Mouse (Mus musculus) midbrain, embryonic 10.5 days (tissue): ENCODE measurements around the gene Iqgap2. TPM values are rescaled to one million over a fixed set of nuclear protein-coding genes. Genes with fewer than 3 reads are reported as not detected.
A peak's percentile ranks its signal among the peaks of the same experiment; 100 is the strongest.

Source experiments
- DNase-seq: peaks from one replicate; pipeline ENCODE4 v3.0.0-alpha.2; 2017; ENCODE audit warnings: low spot score
- H3K27ac ChIP-seq: fragments of 300-500 bp; sonication (generic); replicated peaks from 2 replicates; pipeline ENCODE4 v1.5.1; 2016; ENCODE audit warnings: mild to moderate bottlenecking
- H3K27me3 ChIP-seq: fragments of 300-500 bp; sonication (generic); 2 replicates; pipeline ENCODE4 v1.6.1; 2016; ENCODE audit warnings: low read depth, mild to moderate bottlenecking; ENCODE audit not compliant: poor library complexity, severe bottlenecking
- H3K36me3 ChIP-seq: fragments of 300-500 bp; sonication (generic); 2 replicates; pipeline ENCODE4 v1.6.1; 2016; ENCODE audit warnings: mild to moderate bottlenecking, moderate library complexity
- H3K4me1 ChIP-seq: fragments of 300-500 bp; sonication (generic); 2 replicates; pipeline ENCODE4 v1.6.1; 2016
- H3K4me3 ChIP-seq: fragments of 300-500 bp; sonication (generic); 2 replicates; pipeline ENCODE4 v1.5.1; 2016; ENCODE audit warnings: mild to moderate bottlenecking, moderate library complexity
- H3K9me3 ChIP-seq: fragments of 300-500 bp; sonication (generic); replicated peaks from 2 replicates; pipeline ENCODE4 v1.6.1; 2016; ENCODE audit warnings: mild to moderate bottlenecking
- WGBS: fragments of 180-500 bp; shearing (Covaris S2); methylation state at CpG from one replicate; pipeline ENCODE4 v1.1.7; 2016; 5-methylcytosine and 5-hydroxymethylcytosine counted together
- polyA plus RNA-seq: library from polyadenylated mRNA; unstranded; fragments of >200 nt; fragmentation: Nextera tagmentation; extraction: Ambion mirVana; gene quantifications from 2 replicates; pipeline ENCODE4 v1.2.1, GENCODE M21; 2016

The Iqgap2 gene
- polyA plus RNA-seq, 1 experiment from 2014 or later, result 13.9 TPM

DNA sequence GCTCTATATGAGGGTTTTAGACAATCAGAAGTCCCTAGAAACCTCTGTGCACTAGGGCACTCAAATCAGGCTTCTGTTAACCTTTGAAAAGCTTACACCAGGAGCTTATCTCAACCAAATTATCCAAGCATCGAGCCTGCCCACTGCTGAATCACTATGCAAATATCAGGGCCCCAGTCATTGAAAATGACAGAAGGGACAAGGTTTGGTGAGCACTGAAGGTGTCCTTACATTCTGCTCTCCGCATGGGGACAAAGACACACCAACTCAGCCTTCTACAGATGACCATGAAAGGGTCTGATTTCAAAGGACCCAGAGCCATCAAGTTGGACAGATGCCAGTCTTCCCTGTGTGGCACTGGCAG lies 108.8 kb downstream of the Iqgap2 start:
- Histone ChIP-seq H3K4me3 (no peak overlapping the region), H3K4me1 (peaks cover 39% of the 10 kb centered on the region), H3K27ac (peak overlapping the region; percentile 38; the same call in 1 of the 2 replicates), H3K27me3 (no peaks in the 10 kb centered on the region), H3K9me3 (no peaks in the 10 kb centered on the region), H3K36me3 (no peaks in the 10 kb centered on the region)
- 36% methylated on average over 2 of the region's 2 CpGs for WGBS
- DNase-seq, result no peak

DNA sequence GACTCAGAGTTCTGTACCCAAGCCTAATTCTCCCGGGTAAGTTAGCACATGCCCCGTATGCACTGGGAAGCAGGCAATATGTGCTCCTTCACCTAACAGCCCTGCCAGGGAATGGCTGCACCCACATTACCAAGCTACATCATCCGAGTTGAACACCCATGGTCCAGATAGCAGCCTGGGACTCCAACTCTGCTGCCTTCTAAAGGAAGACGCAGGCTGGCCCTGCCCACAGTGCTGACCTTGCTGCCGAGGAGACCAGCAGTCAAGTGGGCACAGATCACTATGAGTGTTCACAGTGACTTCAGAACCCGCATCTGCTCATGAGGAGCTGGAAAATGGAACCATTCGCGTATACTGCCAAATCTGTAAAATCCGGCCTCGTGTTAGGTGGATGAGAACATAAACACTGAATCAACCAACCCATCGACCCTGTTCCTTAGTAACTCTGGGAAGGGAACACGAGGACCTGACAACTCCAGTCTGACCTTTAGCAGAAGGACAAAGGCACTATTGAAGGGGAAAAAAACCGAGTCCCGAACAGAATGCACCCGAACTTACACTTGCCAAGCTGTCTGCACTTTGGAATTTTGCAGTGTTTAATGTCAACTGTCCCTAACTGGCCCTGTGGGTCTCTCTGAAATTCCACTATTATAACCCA lies 109.3 kb downstream of the Iqgap2 start:
- Histone ChIP-seq H3K27me3 (no peaks in the 10 kb centered on the region), H3K36me3 (no peaks in the 10 kb centered on the region), H3K27ac (peak overlapping the region; percentile 59), H3K4me3 (no peak overlapping the region), H3K9me3 (no peaks in the 10 kb centered on the region), H3K4me1 (peaks cover 41% of the 10 kb centered on the region)
- DNase-seq, result no peak
- WGBS, result 72% methylated on average over 15 of the region's 15 CpGs

DNA sequence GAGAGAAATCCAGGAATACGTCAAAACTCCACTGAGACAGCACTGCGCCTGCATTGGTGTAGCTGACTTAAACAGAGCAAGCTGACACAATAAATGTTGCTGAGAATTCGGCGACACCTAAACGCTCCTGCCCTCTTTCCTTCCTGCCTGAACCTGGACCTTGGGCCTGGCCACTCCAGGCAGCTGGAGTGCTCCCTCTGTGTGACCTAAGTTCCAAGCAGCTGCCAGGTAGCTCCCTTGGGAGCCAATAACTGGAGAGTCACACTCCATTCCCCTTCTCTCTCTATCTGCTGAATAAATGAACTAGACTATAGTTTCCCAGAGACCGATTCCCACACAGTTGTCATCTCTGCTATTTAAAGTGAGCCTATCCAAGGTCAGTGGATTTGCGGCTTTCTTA lies 111.7 kb downstream of the Iqgap2 start:
- Histone ChIP-seq H3K27me3 (no peaks in the 10 kb centered on the region), H3K4me1 (peaks cover 57% of the 10 kb centered on the region), H3K36me3 (no peaks in the 10 kb centered on the region), H3K27ac (no peak overlapping the region), H3K4me3 (no peak overlapping the region), H3K9me3 (no peaks in the 10 kb centered on the region)
- 85% methylated on average over 7 of the region's 7 CpGs for WGBS
- no peak for DNase-seq

DNA sequence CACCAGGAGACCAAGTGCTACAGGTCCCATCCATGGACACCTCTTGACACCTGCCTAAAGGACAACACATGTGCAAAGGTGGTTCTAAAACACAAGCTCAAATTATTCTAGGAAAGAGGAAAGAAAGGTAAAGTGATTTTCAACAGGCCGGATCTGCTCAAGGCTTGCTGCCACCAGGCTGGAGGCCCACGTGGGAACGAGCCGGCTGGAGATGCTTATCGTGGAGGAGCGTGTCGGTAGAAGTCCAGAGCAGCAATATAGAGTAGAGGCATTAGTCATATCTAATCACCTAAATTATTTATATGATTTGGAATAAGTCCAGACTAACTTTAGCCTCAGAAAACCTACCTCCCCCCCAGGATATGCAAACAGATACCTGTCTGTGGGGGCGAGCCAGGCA lies 112.5 kb downstream of the Iqgap2 start:
- no peak for DNase-seq
- WGBS, result 88% methylated on average over 8 of the region's 8 CpGs
- no peak overlapping the region for H3K27ac ChIP-seq
- no peaks in the 10 kb centered on the region for H3K36me3 ChIP-seq
- H3K4me3 ChIP-seq, result no peak overlapping the region
- H3K9me3 ChIP-seq, result no peaks in the 10 kb centered on the region
- no peaks in the 10 kb centered on the region for H3K27me3 ChIP-seq
- H3K4me1 ChIP-seq, result peaks cover 62% of the 10 kb centered on the region

DNA sequence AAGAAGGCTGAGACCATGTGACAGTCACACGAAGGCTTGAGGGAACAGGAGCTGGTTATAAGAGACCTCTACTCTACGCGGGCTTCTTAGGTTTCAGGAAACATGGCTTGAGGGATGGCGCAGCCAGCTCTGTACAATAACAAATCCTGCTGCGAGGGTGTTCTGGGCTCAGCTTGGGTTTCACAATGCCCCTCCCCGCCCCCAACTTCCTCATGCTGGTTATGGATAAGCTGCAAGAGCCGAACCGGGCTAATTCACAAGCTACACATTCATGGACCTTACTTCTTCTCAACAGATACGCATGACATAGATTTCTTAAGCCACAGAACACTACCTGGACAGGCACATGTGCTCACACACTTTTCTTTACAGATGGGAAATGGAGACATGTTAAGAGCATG lies 113.0 kb downstream of the Iqgap2 start:
- H3K27me3 ChIP-seq, result no peaks in the 10 kb centered on the region
- no peaks in the 10 kb centered on the region for H3K9me3 ChIP-seq
- no peaks in the 10 kb centered on the region for H3K36me3 ChIP-seq
- H3K4me1 ChIP-seq, result peaks cover 62% of the 10 kb centered on the region
- no peak overlapping the region for H3K4me3 ChIP-seq
- DNase-seq, result no peak
- H3K27ac ChIP-seq, result no peak overlapping the region
- WGBS, result 67% methylated on average over 9 of the region's 9 CpGs

DNA sequence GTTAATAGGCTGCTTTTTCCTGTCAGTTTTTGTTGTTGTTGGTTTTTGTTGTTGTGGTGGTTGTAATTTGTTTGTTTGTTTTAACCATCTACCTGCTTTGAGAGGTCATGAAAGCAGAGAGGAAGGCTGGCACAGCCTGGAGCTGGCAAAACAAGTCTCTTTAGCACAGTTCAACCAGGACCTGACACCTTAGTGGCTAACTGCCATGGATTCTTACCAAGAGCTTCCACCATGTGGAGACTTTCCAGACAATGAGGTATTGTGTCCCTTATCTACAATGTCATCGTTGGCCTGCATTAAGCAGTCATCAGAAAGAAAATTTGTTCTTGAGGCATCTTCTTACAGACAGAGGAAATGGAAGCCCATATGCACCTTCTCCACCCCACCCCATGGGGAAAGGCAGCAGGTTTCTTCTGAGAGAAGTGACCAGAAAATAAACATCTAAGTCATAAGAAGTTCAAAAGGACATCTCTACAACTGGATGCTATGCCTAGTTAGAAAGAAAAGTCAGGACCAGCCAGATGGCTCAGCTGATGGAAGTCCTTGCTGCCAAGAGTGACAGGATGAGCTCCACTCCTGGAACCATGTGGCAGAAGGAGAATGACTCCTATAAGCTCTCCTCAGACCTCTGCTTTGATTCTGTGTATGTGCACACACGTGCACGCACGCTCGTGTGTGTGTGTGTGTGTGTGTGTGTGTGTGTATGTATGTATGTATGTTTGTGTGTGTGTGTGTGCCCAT lies 113.9 kb downstream of the Iqgap2 start:
- DNase-seq, result no peak
- Histone ChIP-seq H3K4me3 (no peak overlapping the region), H3K27ac (no peak overlapping the region), H3K36me3 (no peaks in the 10 kb centered on the region), H3K27me3 (no peaks in the 10 kb centered on the region), H3K9me3 (no peaks in the 10 kb centered on the region), H3K4me1 (peaks cover 54% of the 10 kb centered on the region)
- WGBS, result 89% methylated on average over 5 of the region's 5 CpGs

DNA sequence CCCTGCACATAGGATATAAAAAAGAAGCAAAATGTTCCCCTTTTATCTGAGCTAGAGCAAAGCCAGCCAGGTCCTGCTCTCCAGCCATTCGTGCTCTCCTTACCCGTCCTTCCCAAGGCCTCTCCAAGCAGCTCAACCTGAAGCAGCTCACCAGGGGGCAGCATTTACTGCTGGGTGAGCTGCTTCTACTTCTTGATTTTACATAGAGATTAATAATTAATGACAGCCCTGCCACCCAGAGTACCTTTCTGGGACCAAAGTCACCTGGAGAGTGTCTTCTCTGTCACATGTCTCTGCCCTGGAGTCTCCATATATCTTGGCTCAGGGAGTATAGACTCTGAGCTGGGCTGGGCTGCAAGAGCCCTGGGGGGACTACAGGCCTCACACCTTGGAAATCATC lies 114.5 kb downstream of the Iqgap2 start:
- Histone ChIP-seq H3K4me1 (peaks cover 49% of the 10 kb centered on the region), H3K9me3 (no peaks in the 10 kb centered on the region), H3K27ac (no peak overlapping the region), H3K27me3 (no peaks in the 10 kb centered on the region), H3K36me3 (no peaks in the 10 kb centered on the region), H3K4me3 (no peak overlapping the region)
- WGBS, result 27% methylated on average over 2 of the region's 2 CpGs
- DNase-seq, result peak; percentile 36

DNA sequence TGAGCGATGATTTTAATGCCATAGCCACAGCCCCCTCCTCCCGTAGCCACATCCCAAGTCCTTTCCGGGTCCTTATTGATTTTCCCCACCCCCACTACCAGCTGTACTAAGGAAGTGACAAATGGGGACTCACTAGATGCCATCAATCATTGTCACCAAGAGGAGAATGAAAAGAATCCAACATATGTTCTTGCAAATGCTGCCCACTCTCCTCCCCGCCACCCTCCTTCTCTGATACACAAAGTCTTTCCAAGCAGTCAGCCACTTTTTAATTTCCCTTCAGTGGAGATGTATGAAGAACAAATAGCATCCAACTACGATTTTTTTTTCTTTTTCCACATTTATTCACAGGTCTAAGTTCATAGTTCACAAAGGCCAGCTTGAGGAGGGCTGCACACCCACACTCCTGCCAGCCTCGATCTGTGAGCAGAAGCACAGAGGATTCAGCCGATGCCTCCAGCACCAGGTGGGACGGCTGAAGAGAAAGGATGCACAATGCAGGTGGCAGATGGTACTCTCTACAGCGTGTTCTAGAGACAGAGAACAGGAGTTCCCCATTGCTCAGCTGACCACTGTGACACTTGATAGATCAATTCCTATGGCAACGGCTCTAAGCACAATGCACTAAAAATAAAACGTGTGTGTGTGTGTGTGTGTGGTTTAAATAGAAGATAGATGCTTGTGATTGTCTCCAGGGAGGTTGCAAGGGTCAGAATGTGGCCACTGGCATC lies 116.6 kb downstream of the Iqgap2 start:
- H3K36me3 ChIP-seq, result no peaks in the 10 kb centered on the region
- no peak for DNase-seq
- H3K4me1 ChIP-seq, result peaks cover 43% of the 10 kb centered on the region
- H3K4me3 ChIP-seq, result no peak overlapping the region
- 61% methylated on average over 11 of the region's 11 CpGs for WGBS
- no peaks in the 10 kb centered on the region for H3K27me3 ChIP-seq
- no peaks in the 10 kb centered on the region for H3K9me3 ChIP-seq
- H3K27ac ChIP-seq, result peak overlapping the region; percentile 29

DNA sequence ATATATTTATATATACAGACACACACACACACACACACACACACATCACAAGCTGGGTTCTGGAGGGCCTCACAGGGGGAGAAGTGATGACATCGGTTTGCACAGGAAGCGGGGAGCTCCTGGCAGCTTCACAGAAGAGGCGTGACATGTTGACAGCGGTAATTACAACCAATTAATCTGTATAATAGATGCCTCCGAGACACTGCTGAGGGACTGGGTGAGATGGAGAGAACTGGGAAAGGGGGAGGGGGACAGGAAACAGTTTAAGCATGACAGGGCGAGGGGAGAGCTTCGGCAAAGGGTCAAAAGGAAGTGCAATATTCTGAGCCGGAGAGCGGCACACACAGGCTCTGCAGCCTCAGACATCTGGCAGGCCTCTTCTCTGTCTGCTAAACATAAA lies 126.7 kb downstream of the Iqgap2 start:
- Histone ChIP-seq H3K27ac (peak overlapping the region; percentile 4; the same call in 1 of the 2 replicates), H3K36me3 (peaks cover 14% of the 10 kb centered on the region), H3K9me3 (no peaks in the 10 kb centered on the region), H3K27me3 (no peaks in the 10 kb centered on the region), H3K4me3 (no peak overlapping the region), H3K4me1 (peaks cover 19% of the 10 kb centered on the region)
- no peak for DNase-seq
- 68% methylated on average over 9 of the region's 9 CpGs for WGBS

DNA sequence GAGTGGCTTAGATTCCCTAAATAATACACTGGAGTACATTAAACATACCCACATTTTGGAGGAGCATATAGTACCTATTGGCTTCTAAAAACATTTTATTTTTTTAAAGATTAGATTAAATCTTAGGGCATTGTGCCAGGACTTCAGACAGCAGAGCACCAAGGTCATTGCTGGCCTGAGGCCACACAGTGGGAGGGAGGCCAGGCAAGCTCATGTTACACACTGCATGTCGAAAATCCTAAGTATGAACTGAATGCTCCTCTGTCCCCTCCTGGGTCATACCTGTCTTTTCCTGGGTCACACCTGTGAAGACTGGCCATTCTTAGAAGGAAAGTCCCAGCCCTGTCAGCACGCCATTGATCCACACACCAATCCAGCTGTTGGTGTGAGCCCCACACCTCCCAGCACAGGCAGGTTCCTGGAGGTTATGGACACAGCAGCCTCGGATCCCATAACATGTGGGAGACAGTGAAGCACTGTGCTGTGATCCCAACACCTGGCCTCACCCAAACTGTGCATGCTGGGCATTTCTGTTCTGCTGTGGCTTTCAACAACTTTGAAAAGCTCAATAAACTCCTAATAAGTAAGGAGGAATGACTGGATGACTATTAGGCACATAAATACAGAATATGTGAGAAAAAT lies 127.7 kb downstream of the Iqgap2 start:
- Histone ChIP-seq H3K9me3 (no peaks in the 10 kb centered on the region), H3K36me3 (peaks cover 14% of the 10 kb centered on the region), H3K4me1 (peaks cover 15% of the 10 kb centered on the region), H3K27ac (no peak overlapping the region), H3K27me3 (no peaks in the 10 kb centered on the region), H3K4me3 (no peak overlapping the region)
- no peak for DNase-seq
- WGBS, result 68% methylated on average over 3 of the region's 3 CpGs

DNA sequence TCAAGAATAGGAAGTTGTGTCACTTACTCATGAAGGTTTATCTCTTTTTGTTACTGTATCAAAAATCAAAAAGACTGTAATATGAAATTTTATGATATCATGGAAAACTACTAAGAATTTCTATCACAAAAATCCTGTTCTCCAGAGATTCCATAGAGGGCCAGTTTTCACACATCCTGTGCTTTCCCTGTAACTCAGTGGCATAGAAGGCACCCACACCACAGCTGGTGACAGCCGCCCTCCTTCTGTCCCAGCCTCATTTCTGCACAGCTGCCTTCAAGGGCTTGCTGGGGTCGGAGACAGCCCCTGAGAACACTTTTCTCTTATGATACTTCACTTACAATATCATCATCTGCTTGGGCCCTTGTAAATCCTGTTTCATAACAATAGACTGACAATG lies 131.9 kb downstream of the Iqgap2 start:
- DNase-seq, result no peak
- Histone ChIP-seq H3K36me3 (peaks cover 39% of the 10 kb centered on the region), H3K27ac (no peak overlapping the region), H3K4me1 (peaks cover 11% of the 10 kb centered on the region), H3K27me3 (no peaks in the 10 kb centered on the region), H3K4me3 (no peak overlapping the region), H3K9me3 (no peaks in the 10 kb centered on the region)
- 93% methylated on average over 2 of the region's 2 CpGs for WGBS

DNA sequence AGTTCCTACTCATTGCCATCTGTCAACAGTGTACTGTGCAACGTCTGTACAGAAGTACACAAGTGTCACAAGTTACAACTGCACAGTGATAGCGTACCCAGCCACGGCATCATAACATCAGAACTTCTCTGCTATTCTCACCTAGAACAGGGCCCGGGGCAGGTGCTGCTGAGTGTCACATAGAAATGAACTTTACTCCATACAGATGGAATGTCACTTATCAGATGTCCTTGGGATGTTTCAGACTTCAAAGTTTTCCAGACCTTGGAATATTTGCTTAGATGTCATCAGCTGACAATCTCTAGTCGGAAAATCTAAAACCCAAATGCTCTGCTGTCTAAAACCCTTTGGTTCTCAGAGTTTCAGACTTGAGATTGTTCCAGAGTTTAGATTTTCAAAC lies 137.4 kb downstream of the Iqgap2 start:
- H3K27ac ChIP-seq, result no peak overlapping the region
- WGBS, result 94% methylated on average over 5 of the region's 5 CpGs
- no peaks in the 10 kb centered on the region for H3K27me3 ChIP-seq
- peaks cover 50% of the 10 kb centered on the region for H3K36me3 ChIP-seq
- H3K4me3 ChIP-seq, result no peak overlapping the region
- H3K4me1 ChIP-seq, result no peaks in the 10 kb centered on the region
- no peak for DNase-seq
- H3K9me3 ChIP-seq, result peaks cover 5% of the 10 kb centered on the region; the same call in 1 of the 2 replicates
